Mouse (Mus musculus): ENCODE data around the gene Pde6d.
"Not testable (repeated sequence)": the region's sequence is repeated elsewhere in the genome, so short reads cannot be mapped to it uniquely, and the experiment has no call there.

Gene Pde6d

DNA sequence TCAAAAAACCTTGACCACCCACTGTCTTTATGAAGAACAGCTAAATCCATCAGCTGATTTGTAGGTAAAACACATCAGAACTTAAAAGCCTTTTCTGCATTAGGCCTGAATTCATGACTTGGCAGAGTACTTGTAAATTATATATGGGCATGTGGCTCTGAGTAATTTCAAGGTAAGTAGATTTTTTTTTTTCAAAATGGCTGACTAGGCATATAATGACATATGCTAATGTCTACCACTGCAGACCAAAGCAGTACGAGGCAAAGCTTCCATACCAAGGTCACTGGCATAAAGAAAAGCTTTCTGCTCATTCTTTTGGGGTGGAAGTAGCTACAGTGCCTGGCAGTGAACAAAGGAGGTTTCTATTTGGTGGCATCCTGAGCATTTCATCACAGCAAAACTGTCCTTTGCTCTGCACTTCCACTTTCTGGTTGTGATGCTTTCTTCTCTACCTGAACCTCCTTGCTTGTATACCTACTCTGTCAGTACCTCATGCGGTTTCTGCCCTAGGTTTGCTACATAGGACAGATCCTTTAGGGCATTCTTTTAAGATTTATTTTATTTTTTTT, 13.1 kb downstream of the Pde6d start:
- DNase-seq (ENCODE audit: low spot score in 2 of 2), result no peak

DNA sequence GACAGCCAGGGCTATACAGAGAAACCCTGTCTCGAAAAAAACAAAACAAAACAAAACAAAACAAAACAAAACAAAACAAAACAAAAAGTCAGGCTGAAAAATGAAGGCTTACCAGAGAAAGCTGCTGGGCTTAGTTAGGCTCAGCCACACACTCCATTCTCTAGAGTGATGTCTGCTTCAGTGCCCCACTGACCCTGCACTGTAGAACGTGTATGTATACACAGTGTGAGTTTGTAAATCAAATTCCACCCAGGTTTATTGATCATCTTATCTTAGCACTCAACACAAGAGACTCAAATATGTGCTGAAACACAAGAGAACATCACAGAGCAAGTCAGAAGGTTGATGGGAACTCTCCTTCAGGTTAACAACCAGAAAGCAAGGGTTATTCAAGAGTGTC, 14.0 kb downstream of the Pde6d start:
- no peak for DNase-seq (ENCODE audit: low spot score in 2 of 2)

DNA sequence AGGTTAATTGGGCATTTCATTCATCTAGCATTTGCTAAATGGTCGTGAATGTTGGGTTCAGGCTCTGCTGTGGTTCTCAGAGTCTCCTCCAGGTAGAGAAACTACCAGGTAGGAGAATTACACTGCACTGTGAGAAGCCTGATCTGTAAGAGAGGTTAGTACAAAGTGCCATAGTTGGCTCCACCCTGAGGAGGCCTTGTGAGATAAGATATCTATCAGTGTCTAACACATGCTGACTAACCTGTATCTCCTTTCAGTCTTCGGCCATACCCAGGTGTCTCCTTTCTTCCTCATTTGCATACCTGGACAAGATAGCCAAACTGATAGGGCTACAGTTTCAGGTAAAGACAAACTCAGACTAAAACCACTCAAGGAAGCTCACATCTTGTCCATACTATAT, 19.8 kb downstream of the Pde6d start:
- no peak for DNase-seq (ENCODE audit: low spot score in 2 of 2)

DNA sequence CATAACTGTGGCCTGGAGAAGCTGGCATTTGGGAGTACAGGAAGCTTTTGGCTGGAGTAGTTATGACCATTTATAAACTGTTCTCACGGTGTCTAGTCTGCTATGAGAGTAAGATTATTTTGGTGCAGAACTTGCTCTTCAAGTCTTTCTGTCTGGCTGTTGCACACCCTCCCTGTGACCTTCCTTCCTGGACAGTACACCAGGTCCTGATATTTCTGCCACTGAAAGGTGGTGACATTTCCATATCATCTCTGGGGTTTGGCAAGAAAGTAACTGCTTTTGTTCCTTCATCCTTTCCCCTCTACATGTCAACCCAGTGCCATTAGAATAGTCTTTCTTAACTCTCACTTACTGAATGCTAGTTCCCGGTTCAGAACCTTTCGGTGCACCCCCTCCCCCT, 23.2 kb downstream of the Pde6d start:
- no peak for DNase-seq (ENCODE audit: low spot score in 2 of 2)

DNA sequence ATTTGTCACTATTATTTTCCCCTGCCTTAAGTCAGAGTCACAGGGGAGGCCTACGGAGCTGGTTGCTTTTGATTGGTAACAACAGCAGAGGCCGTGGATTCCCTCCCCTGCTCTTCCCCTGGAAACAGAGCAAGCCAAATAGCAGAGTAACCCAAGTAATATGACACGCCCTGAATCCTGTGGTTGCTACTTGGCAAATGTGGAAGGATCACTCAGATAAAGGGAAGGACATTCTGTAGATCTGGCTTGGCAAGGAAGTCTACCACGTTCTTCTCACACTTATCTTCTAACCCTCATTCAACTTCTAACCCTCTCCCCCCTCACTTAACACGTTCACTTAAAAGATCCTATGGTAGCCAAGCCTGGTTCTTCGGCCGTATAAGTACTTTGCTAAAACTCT, 24.6 kb downstream of the Pde6d start:
- no peak for DNase-seq (ENCODE audit: low spot score in 2 of 2)

DNA sequence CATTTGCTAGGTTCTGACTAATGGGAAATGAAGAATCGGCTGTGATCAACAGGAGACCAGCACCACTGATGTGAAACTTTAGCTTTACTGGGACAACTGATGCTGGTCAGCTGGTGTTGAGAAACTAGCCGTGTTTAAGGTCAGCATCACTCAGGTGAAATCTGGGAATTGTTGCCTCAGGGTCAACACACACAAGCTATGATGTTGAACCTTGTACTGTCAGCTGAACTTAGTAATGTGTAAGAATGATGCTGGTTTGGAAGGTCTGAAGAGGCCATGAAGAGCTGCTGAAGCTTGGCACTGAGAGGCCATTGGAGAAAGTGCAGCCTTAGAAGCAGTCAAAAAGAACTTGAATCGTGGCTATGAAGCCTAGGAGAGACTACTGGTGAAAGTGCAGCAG, 26.8 kb downstream of the Pde6d start:
- DNase-seq (ENCODE audit: low spot score in 2 of 2), result no peak

DNA sequence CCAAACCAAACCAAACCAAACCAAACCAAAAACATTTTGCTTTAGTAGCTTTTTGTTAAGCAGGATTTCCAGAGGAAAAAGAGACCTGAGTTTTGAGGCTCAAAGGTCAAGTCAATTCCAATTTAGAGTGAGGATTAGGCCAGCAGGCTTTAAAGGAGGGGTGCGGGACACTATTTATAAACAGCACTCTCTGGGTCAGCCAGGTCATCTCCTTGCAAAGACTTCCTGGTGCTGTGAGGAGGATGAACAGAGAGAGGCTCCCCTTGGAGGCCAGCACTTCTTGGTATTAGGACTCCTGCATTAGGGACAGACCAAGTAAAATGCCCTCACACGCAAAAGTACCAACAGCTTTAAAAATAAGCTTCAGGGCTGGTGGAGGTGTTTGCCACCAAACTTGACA, 30.6 kb downstream of the Pde6d start:
- no peak for DNase-seq (ENCODE audit: low spot score in 2 of 2)

DNA sequence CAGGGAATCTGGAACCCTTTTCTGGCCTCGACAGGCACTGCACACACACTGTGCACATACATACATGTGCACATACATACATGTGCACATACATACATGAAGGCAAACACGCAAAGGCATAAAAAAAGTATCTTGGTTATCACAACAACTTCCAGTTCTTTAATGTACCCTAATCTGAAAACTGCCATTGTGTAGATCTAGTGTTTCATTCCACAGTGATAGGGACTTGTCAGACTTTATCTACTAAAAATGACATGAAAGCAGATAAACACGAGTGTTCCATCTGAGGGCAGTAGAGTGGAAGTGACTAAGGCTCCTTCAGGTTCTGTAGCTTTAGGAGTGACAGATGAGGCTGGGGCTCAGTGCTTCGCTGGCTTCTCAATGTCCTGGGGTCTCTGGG, 31.1 kb downstream of the Pde6d start:
- no peak for DNase-seq (ENCODE audit: low spot score in 2 of 2)

DNA sequence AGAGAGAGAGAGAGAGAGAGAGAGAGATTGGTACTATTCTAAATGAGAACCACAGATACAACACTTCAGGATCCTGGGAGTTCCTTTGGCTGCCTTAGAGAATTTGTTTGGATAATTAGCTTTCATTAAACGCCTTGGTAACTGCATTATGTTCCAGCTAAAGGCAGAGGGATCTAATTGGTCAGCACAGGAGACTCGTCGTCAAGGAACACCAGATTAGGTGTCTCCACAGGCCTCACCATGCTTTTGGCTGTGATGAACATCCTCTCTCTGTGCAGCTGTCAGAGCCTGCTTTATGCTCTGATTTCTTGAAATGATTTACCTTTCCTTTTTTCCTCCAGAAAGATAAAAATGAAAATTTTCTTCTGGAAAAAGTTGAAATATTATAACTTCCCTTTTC, 35.6 kb downstream of the Pde6d start:
- no peak for DNase-seq (ENCODE audit: low spot score in 2 of 2)

DNA sequence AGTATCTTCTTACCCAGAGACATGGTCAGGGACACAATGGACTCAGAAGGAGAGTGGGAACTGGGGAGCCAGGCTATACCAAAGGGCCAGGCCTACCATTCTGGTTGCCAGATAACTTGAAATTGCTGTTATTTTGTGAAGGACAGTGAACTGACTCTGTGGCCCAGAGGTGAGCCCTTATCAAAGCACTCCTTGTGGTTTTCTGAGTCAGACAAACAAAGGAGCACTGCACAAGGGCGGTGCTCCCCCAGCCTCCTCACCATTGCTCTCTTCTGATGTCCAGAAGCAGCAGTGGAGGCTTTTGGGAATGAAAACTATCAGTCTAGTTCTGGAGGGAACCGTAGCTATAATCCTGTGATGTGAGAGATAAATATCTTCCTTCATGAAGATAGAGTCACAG, 39.8 kb downstream of the Pde6d start:
- no peak for DNase-seq (ENCODE audit: low spot score in 2 of 2)

DNA sequence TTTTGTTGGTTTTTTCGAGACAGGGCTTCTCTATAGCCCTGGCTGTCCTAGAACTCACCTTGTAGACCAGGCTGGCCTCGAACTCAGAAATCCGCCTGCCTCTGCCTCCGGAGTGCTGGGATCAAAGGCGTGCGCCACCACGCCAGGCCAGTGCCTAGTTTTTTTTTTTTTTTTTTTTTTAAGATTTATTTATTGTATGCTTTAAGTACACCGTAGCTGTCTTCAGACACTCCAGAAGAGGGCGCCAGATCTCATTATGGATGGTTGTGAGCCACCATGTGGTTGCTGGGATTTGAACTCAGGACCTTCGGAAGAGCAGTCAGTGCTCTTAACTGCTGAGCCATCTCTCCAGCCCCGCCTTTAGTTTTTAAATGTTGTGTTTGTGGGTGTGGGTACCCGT, 42.8 kb downstream of the Pde6d start:
- DNase-seq (ENCODE audit: low spot score in 2 of 2), result not testable (repeated sequence)

DNA sequence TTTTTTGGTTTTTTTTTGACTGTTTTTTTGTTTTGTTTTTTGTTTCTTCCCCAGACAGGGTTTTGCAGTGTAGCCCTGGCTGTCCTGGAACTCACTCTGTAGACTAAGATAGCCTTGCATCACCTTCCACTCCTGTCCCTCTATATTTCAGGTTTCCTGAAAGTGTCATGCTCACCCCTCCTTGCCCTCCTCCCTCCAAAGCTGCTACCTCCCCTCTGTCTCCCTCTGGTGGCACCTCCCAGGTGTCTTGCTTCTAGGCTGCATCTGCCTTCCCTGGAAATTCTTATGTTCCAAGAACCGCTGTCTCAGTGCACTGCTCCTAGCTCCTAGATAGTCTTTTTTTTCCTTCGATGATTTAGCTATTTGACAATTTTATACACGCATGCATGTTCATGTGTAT, 44.0 kb downstream of the Pde6d start:
- DNase-seq (ENCODE audit: low spot score in 2 of 2), result no peak

DNA sequence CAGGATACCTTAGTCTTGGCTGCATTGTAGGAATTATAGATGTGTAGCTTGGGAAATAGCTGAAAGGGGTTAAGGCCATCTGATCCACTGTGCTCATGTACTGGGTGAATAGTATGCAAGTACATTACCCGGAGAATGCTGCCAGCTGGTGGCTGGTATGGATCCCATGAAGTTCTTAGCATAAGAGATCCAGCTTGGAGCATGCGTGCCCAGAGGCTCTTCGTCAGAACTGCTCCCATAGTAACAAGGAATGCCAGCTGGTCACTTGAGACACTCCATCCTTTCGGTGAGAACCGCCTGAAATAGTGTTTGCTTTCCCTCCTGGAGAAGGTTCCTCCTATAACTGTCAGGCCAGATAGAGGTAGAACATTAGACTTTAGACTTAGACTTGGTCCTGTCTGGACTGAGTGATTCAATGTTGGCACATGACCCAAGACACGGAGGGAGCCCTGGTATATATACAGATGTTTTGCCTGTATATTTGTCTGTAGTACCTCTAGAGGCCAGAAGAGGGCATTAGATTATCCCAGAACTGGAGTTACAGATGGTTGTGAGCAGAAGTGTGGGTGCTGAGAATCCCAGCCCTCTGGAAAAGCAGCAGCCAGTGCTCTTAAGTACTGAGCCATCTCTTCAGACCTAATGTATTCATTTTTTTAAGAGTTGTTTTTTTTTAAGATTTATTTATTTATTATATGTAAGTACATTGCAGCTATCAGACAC, 48.9 kb downstream of the Pde6d start:
- DNase-seq (ENCODE audit: low spot score in 2 of 2), result no peak

DNA sequence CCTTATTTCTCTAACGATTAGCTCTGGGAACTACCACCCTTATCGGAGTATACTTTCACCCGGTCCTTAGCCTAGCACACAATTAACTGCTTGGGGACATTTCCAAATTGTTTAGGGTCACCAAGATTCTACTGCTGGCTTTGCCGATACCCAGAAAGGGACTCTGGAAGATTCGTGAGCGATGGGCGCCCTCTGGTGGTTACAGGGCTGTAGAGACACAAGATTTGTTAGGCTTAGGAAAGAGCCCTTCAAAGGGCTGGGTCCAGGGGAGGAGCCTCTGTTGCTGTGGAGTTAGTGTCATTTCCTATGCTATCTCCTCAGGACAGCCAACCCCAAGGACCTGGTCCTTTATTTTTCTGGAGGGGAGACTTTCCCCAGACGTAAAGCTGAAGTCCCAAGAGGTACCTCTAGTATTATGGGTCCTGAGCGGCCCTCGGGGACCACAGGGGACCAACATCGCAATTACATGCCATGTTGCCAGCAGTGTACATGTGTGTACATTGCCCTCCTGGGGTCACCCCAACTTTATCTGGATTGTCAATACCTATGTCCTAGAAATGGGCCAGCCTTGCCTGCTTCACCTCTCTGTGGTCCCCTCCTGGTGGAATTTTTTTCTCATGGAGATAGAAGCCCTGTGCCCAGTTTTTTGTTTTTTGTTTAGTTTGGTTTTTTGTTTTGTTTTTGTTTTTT, 49.9 kb downstream of the Pde6d start:
- peak; percentile 82 to 93 for DNase-seq (ENCODE audit: low spot score in 2 of 2)

DNA sequence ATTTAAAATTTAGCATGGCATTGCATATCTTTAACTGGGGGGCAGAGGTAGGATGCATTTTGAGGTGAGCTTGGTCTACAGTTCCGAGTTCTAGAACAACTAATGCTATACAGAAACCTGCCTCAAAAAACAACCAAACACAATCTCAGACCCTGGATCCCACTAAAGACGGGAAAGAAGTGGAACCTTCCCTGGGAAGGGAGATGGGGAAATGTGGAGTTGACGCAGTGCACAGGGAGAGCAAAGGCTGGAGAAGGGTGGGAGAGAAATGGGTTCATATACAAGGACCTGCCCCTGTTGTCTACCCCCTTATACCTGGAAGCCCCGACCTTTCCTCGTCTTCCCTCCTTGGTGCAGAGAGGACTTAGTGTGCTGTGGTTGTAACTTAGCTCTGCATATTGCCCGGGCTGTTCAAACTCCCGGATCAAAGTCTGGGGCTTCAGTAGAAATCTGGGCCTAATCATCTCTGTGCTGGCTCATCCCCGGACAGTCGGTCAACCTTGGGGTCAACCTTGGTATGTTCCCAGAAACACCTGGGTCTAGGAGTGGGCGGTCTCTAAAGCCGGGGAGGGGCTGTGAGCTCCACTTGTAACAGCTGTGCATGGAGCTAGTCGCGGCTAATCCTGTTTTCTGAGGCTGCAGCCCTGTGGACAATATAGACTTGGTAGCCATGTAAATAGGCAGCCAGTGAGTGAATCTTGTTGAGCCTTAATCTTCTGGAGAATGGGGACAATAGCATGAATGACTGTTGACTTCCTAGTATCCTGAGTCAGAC, 50.7 kb downstream of the Pde6d start:
- no peak for DNase-seq (ENCODE audit: low spot score in 2 of 2)

DNA sequence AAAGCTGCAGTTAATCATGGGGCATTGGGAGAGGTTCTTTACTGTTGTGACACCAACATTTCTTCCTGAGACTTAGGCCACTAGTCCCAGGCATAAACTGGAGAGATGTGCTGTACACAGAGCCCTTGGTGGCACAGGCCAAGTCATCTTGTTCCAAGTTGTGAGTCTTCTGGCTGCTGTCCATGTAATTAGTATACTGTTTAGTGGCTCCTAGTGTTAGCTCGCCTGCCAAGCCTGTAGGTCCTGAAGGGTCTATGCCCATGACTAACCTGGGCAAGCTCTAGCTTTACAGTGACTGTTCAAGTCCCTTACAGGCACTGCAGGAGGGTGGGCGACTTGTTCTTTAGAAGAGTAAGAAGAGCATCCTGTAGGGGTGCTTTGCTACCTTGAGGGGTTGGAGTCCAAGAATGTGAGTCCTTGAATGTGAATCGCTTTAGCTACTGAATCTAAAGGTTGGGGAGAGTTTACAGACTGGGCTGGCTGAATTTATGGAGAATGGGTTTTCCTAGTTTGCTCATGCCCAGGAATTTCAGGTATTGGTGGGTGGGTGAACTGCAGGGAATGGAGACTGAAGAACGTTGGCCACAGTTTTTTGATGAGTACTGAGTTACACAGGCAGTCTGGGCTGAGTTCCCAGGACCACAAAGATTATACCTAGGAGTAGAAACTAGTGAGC, 51.4 kb downstream of the Pde6d start:
- DNase-seq (ENCODE audit: low spot score in 2 of 2), result no peak

DNA sequence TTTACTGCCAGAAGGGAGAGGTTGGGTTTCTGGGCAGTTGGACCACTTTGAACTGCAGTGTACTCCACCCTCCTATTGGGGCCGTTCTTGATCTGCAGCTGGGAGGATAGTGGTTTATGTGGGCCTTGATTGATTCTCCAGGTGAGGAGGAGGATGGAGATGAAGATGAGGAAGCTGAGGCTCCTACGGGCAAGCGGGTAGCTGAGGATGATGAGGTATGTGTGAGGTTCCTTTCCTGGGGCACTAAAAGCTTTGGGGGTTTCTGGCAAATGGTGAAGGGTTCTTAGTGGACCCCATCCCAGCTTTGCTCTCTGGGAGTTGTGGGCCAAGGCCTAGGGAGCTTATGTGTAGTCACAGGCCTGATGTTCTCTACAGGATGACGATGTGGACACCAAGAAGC, 52.8 kb downstream of the Pde6d start:
- no peak for DNase-seq (ENCODE audit: low spot score in 2 of 2)

DNA sequence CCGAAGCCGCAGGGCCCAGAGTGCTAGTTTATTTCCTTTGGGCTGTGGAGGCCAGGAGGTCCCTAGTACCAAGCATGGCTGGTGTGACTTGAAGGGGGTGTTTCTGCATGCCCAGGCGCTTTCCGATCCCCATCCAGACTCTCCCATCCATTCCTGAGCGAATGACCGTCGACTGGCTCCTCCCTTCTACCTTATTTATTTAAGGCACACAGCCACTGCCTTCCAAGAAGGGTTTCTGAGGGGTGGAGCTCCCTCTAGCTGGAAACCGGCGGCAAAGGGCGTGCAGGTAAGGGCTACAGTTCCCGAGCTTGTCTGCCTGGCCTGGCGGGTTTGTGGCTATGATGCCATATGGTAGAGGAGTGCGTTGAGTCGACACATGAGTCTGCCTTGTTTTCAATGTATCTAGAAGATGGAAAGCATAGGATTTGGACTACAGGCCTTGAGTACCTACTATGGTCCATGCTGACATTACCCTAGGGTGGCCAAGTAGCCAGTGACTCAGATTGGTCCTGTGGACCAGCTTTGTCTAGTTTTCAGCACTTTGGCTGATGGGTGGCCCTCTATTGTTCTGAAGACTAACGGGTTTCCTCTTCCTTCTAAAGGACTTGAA, 53.8 kb downstream of the Pde6d start:
- DNase-seq (ENCODE audit: low spot score in 2 of 2), result peak; percentile 41 to 62

DNA sequence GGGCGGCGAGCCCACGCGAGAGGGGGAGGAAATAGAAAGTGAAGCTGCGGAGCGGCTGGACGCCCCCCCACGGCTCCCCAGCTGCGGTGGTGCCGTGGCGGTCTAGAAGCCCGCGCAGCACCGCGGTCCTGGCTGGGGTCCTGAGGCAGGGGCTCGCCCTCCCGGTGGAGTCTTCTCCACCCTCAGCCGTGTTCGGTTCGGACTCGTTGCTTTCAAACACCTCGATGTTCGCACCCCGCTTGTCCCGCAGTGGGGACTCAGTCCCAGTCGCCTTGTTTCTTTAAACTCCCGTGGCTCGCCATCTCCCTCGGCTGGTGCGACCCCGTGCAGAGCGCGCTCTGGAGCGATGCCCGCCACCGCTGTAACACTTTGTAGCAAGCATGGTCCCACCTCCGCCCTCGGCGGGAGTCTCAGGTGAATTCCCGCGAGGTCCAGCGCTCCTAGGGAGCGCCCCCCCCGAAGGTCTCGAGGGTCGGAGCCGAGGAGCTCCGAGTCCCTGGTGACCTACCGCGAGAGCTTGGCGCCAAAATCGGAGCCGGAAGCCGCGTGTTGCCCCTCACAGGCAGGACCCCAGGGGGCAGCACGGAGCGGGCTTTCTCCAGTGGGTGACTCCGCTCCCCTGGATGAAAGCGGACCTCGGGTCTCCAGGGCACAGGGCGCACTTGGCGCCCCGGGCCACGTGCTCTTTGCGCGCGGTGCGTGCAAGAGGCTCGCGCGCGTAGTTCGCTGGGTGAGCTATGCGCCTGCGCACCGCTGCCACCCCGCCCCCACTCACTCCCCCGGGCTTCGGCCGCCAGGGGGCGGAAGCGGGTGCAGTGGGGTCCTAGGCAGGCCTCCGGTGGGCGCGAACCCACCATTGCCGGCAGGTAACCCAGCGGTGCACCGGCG, 54.6 kb downstream of the Pde6d start:
- peak; percentile 88 to 89 for DNase-seq (ENCODE audit: low spot score in 2 of 2)

DNA sequence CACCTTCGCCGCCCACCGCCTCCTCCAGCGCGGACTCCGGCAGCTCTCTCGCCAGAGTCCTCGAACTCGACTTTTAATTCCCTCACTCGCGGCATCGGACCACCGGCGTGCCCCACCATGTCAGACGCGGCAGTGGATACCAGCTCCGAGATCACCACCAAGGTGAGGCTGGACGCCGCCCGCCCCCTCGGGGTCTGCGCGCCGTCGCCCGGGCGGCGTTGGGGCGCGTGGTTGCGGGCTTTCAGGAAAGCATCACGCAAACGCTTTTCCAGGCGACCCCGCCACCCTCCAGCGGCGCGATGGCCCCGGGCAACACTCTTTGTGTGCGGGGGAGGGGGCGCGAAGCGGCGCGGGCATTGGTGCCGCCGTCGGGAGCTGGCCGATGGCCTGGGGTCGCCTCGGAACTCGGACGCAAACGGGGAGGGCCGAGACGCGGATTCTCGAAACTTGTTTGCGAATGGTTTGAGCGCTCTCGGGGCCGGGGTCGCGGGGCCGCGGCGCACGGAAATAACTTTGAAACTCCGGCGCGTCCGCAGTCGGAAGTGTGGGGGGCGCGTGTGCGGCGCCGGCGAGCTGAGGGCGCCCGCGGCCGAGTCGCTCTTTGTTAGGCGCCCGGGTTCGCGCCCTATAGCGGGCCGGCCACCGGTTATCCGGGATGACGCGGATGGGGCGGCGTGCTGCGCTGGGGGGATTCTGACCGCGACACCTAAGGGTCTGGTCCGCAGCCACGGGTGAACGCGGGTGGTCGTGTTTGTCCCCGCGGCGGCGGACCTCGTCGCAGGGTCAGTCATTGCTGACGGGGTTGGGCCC, 55.4 kb downstream of the Pde6d start:
- DNase-seq (ENCODE audit: low spot score in 2 of 2), result peak in 1 of 2 experiments; percentile 64
